Mouse (Mus musculus) lung, postnatal 0 days (tissue): ENCODE measurements around the gene G6pc2. TPM values are rescaled to one million over a fixed set of nuclear protein-coding genes. Genes with fewer than 3 reads are reported as not detected.

Experiments used
- ATAC-seq: fragments of 200-750 bp; cut with Nextera tagmentation; 2 replicates; pipeline ENCODE4 v1.8.0; 2017; ENCODE audit warnings: moderate library complexity
- DNase-seq: peaks from one replicate; pipeline ENCODE4 v3.0.0-alpha.2; 2016; ENCODE audit warnings: low spot score
- H3K27ac ChIP-seq: fragments of 300-500 bp; sonication (generic); 2 replicates; pipeline ENCODE4 v1.5.1; 2014; ENCODE audit warnings: antibody characterized with exemption, mild to moderate bottlenecking, low read length, mixed read lengths
- H3K27me3 ChIP-seq: fragments of 300-500 bp; sonication (generic); replicated peaks from 2 replicates; pipeline ENCODE4 v1.6.1; 2014; ENCODE audit warnings: low read length, mixed read lengths; ENCODE audit not compliant: insufficient read depth
- H3K36me3 ChIP-seq: fragments of 300-500 bp; sonication (generic); 2 replicates; pipeline ENCODE4 v1.6.1; 2014; ENCODE audit warnings: low read length, mixed read lengths; ENCODE audit not compliant: insufficient read depth
- H3K4me1 ChIP-seq: fragments of 300-500 bp; sonication (generic); 2 replicates; pipeline ENCODE4 v1.6.1; 2014; ENCODE audit warnings: antibody characterized with exemption, low read depth, low read length, mixed read lengths; ENCODE audit not compliant: insufficient read depth
- H3K4me2 ChIP-seq: fragments of 300-500 bp; sonication (generic); replicated peaks from 2 replicates; pipeline ENCODE4 v1.6.1; 2014; ENCODE audit warnings: low read depth, mild to moderate bottlenecking, low read length, moderate library complexity, mixed read lengths
- H3K4me3 ChIP-seq: fragments of 300-500 bp; sonication (generic); 2 replicates; pipeline ENCODE4 v1.5.1; 2014; ENCODE audit warnings: low read depth, low read length
- H3K9ac ChIP-seq: fragments of 300-500 bp; sonication (generic); replicated peaks from 2 replicates; pipeline ENCODE4 v1.6.1; 2014; ENCODE audit warnings: low read depth, mild to moderate bottlenecking
- H3K9me3 ChIP-seq: fragments of 300-500 bp; sonication (generic); 2 replicates; pipeline ENCODE4 v1.6.1; 2016; ENCODE audit warnings: low read length, mixed read lengths
- CTCF ChIP-seq: IDR thresholded peaks from 2 replicates; pipeline ENCODE4 v1.5.1; 2016; ENCODE audit warnings: antibody characterized with exemption, mild to moderate bottlenecking
- EP300 ChIP-seq: IDR thresholded peaks from 2 replicates; pipeline ENCODE4 v1.6.1; 2016; ENCODE audit warnings: antibody characterized with exemption, mild to moderate bottlenecking, control low read depth
- WGBS: fragments of 180-500 bp; shearing (Covaris S2); extraction: QIAGEN DNeasy Blood & Tissue Kit; methylation state at CpG from one replicate; pipeline ENCODE4 v1.1.7; 2014; 5-methylcytosine and 5-hydroxymethylcytosine counted together
- polyA plus RNA-seq: library from polyadenylated mRNA; unstranded; fragments of >200 nt; fragmentation: Nextera tagmentation; extraction: Ambion mirVana; gene quantifications from 2 replicates; pipeline ENCODE4 v1.2.1, GENCODE M21; 2015

The G6pc2 gene
- polyA plus RNA-seq, 1 experiment from 2014 or later: not detected

DNA sequence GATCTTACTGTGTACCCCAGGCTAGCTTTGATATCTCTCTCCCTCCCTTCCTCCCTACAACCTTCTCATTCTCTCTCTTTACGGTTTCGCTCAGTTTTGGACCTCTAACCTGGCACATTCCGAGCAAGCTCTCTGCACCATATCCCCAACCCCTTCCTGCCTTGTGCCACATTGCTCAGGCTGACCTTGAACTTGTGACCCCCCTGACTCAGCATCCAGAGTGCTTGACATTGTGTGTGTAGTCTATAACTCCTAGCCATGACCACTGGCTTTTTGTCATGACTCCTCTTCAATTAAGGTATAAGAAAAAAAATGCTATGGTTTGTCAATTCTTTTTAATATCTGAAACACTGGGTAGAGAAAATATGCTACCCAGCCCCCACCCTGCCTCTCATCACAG is 1.2 kb upstream of the G6pc2 start:
- H3K4me1 ChIP-seq: 0 out of 2 replicates have a peak, but pooled peaks cover 3% of the 10 kb centered on the region
- H3K27ac ChIP-seq: no peak overlapping the region
- no peak for ATAC-seq
- no peaks in the 10 kb centered on the region for H3K27me3 ChIP-seq
- no peaks in the 10 kb centered on the region for H3K36me3 ChIP-seq
- H3K4me3 ChIP-seq: no peak overlapping the region
- no peak for DNase-seq
- H3K4me2 ChIP-seq: no peak overlapping the region
- WGBS: 76% methylated on average over 3 of the region's 3 CpGs
- no peaks in the 10 kb centered on the region for H3K9me3 ChIP-seq
- H3K9ac ChIP-seq: no peak overlapping the region
- TF ChIP-seq EP300: no peak
- TF ChIP-seq CTCF: no peak

DNA sequence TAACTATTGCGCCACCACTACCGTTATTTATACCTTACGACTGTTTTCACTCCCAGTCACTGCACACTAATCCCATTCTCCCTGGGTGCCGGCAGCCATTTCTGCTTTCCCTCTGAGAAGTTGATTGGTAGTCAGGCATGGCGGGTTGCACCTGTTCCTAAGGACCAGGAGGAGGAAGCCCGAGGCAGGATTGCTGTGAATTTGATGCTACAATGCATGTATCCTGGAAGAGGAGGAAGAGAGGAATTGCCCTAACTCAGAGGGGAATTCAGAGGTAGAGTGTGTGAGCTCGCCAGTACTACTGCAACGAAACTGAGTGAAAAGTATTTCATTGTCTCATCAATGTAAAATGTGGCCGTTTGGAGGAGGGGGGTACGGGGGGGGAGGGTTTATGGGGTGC is 1.8 kb downstream of the G6pc2 start:
- Histone ChIP-seq H3K4me3 (no peak overlapping the region), H3K4me2 (no peak overlapping the region), H3K4me1 (no peaks in the 10 kb centered on the region), H3K27ac (no peak overlapping the region), H3K36me3 (no peaks in the 10 kb centered on the region), H3K27me3 (no peaks in the 10 kb centered on the region), H3K9ac (no peak overlapping the region), H3K9me3 (no peaks in the 10 kb centered on the region)
- ATAC-seq (no peak), DNase-seq (no peak)
- TF ChIP-seq CTCF (no peak), EP300 (no peak)
- WGBS: 74% methylated on average over 10 of the region's 10 CpGs

DNA sequence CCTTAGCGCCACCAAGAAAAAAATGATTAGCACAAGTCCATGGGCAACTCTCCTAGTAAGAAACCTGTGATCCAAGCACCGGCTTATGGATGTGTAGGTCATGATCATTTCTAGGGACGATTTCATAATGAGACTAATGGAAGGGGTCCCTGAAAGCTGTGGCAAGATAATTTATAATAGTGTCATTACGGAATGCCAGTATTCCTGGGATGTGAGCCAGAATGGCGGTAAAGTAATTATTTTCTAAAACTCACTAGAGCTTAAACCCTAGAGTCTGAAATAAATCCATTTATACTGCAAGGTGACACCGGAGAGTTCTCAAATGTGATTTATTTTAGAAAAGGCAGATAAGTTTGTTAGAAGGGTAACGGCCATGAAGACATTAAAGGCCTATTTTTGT is 4.4 kb downstream of the G6pc2 start:
- no peaks in the 10 kb centered on the region for H3K4me1 ChIP-seq
- H3K27me3 ChIP-seq: no peaks in the 10 kb centered on the region
- H3K9ac ChIP-seq: no peak overlapping the region
- ATAC-seq (no peak), DNase-seq (no peak)
- H3K27ac ChIP-seq: no peak overlapping the region
- no peaks in the 10 kb centered on the region for H3K9me3 ChIP-seq
- TF ChIP-seq CTCF (no peak), EP300 (no peak)
- 60% methylated on average over 7 of the region's 7 CpGs for WGBS
- H3K4me2 ChIP-seq: no peak overlapping the region
- no peaks in the 10 kb centered on the region for H3K36me3 ChIP-seq
- H3K4me3 ChIP-seq: no peak overlapping the region

DNA sequence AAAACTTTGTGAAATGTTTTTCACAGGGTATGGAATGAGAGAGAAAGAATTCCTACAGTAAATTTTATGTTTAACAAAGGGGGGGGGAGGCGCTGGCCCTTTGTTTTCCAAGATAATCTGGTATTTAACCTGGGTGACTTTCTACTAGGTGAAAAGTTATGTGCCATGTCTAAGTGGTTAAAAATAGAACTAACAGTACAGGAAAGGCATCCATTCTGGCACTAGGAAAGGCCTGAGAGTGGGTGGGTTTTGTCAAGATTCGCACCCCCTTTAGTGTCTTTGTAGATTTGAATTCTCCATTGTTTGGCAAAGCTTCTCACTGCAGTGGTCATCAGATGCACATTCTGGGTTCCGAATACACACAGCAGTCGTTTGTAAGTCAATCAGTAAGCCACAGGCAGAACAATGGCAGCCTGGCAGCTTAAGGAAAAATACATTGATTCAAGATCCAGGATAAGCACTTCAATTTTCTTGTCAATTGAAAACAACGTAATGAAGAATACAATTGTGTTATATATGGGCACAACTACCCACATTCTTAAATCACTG is 11.1 kb downstream of the G6pc2 start:
- Histone ChIP-seq H3K4me1 (no peaks in the 10 kb centered on the region), H3K9me3 (no peaks in the 10 kb centered on the region), H3K4me3 (no peak overlapping the region), H3K9ac (no peak overlapping the region), H3K4me2 (no peak overlapping the region), H3K36me3 (no peaks in the 10 kb centered on the region), H3K27me3 (no peaks in the 10 kb centered on the region), H3K27ac (no peak overlapping the region)
- 64% methylated on average over 5 of the region's 5 CpGs for WGBS
- ATAC-seq: no peak
- no peak for DNase-seq
- TF ChIP-seq EP300 (no peak), CTCF (no peak)

DNA sequence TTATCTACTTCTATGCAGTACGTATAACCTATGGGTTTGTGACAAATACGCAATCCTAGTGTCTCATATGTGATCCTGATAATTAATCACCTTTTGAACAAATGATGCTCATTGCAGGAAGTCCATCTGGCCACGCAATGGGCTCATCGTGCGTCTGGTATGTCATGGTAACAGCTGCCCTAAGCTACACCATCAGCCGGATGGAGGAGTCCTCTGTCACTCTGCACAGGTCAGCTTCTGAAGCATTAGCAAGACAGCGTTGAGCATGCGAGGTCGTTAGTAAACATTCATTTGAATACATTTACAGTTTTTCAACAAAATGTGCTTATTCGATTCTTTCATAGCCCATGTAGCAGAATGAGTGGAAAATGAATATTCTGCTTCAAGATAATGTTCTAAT is 11.9 kb downstream of the G6pc2 start:
- no peak overlapping the region for H3K4me2 ChIP-seq
- WGBS: 66% methylated on average over 10 of the region's 10 CpGs
- TF ChIP-seq CTCF (no peak), EP300 (no peak)
- no peak for ATAC-seq
- no peak overlapping the region for H3K4me3 ChIP-seq
- H3K9ac ChIP-seq: no peak overlapping the region
- H3K9me3 ChIP-seq: no peaks in the 10 kb centered on the region
- no peaks in the 10 kb centered on the region for H3K36me3 ChIP-seq
- H3K27me3 ChIP-seq: no peaks in the 10 kb centered on the region
- H3K27ac ChIP-seq: no peak overlapping the region
- no peaks in the 10 kb centered on the region for H3K4me1 ChIP-seq
- DNase-seq: no peak

DNA sequence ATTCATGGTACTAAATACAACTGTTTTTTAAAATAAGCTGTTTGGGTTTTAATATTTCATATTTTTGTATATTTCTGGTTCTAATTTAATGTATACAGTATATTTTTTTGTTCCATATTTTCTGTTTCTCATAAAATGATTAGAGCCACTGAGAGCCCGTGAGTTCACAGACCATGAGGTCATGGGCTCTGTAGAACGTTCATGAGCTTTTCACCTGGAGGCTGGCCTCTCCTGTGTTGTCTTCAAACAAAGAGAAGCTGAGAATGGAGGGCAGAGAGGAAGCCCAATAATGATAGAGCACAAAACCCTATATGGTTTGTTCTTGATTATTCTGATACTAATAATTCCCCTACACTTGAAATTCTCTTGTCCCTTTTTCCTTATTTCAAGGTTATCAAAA is 13.9 kb downstream of the G6pc2 start:
- DNase-seq: no peak
- H3K27me3 ChIP-seq: no peaks in the 10 kb centered on the region
- no peaks in the 10 kb centered on the region for H3K4me1 ChIP-seq
- no peaks in the 10 kb centered on the region for H3K9me3 ChIP-seq
- no peak overlapping the region for H3K4me3 ChIP-seq
- TF ChIP-seq EP300 (no peak), CTCF (no peak)
- WGBS: 46% methylated on average over 2 of the region's 2 CpGs
- H3K27ac ChIP-seq: no peak overlapping the region
- H3K9ac ChIP-seq: no peak overlapping the region
- no peaks in the 10 kb centered on the region for H3K36me3 ChIP-seq
- no peak for ATAC-seq
- H3K4me2 ChIP-seq: no peak overlapping the region

DNA sequence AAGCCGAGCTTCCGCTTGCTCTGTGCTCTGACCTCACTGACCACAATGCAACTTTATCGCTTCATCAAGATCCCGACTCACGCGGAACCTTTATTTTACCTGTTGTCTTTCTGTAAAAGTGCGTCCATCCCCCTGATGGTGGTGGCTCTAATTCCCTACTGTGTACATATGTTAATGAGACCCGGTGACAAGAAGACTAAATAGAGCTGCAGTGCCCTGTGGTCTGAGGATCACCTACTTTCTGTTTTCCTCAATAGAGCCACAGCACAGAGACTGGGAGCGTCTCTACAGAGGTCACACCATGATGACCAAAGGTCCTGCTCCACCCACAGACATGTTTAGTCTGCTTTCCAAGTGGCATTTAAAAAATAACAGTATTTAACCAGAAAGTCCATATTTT is 16.0 kb downstream of the G6pc2 start:
- no peak overlapping the region for H3K27ac ChIP-seq
- H3K9ac ChIP-seq: no peak overlapping the region
- 84% methylated on average over 9 of the region's 9 CpGs for WGBS
- no peaks in the 10 kb centered on the region for H3K27me3 ChIP-seq
- ATAC-seq (no peak), DNase-seq (no peak)
- no peaks in the 10 kb centered on the region for H3K9me3 ChIP-seq
- H3K4me3 ChIP-seq: no peak overlapping the region
- no peaks in the 10 kb centered on the region for H3K4me1 ChIP-seq
- H3K4me2 ChIP-seq: no peak overlapping the region
- TF ChIP-seq EP300 (no peak), CTCF (no peak)
- H3K36me3 ChIP-seq: no peaks in the 10 kb centered on the region
